Mouse (Mus musculus) liver, postnatal 0 days (tissue): ENCODE data around the gene Ndufb10.

Source experiments
- CTCF ChIP-seq: sonication (generic); IDR thresholded peaks from 2 replicates; pipeline ENCODE4 v1.5.1; 2016; ENCODE audit warnings: antibody characterized with exemption, low read depth
- EP300 ChIP-seq: IDR thresholded peaks from 2 replicates; pipeline ENCODE4 v1.6.1; 2016; ENCODE audit warnings: antibody characterized with exemption, low read depth, mild to moderate bottlenecking

GRCm38 (mm10) chr17:24736330-24737051, 12.2 kb upstream of the Ndufb10 start, which contains the start of gene Msrb1:
- no peak for TF ChIP-seq CTCF
- TF ChIP-seq EP300, result no peak; the same call in 1 of the 2 replicates
